Mouse (Mus musculus) intestine, postnatal 0 days (tissue): ENCODE results near the gene Sirpb1b. TPM values are rescaled to one million over a fixed set of nuclear protein-coding genes. Genes with fewer than 3 reads are reported as not detected.
"Not testable (repeated sequence)": the region's sequence is repeated elsewhere in the genome, so short reads cannot be mapped to it uniquely, and the experiment has no call there.

ENCODE experiments used
- ATAC-seq: fragments of 200-750 bp; cut with Nextera tagmentation; 2 replicates; pipeline ENCODE4 v1.8.0; 2017; ENCODE audit warnings: mild to moderate bottlenecking, moderate TSS enrichment, moderate library complexity
- H3K27ac ChIP-seq: fragments of 300-500 bp; sonication (generic); 2 replicates; pipeline ENCODE4 v1.5.1; 2014; ENCODE audit warnings: mild to moderate bottlenecking, low read depth, low read length, moderate library complexity
- H3K27me3 ChIP-seq: fragments of 300-500 bp; sonication (generic); replicated peaks from 2 replicates; pipeline ENCODE4 v1.6.1; 2014; ENCODE audit warnings: low read length, mixed read lengths; ENCODE audit not compliant: control insufficient read depth, insufficient read depth
- H3K36me3 ChIP-seq: fragments of 300-500 bp; sonication (generic); 2 replicates; pipeline ENCODE4 v1.6.1; 2014; ENCODE audit warnings: mild to moderate bottlenecking, moderate library complexity; ENCODE audit not compliant: control insufficient read depth, insufficient read depth
- H3K4me1 ChIP-seq: fragments of 300-500 bp; sonication (generic); replicated peaks from 2 replicates; pipeline ENCODE4 v1.6.1; 2014; ENCODE audit warnings: antibody characterized with exemption, low read length, mixed read lengths; ENCODE audit not compliant: control insufficient read depth, insufficient read depth
- H3K4me2 ChIP-seq: fragments of 300-500 bp; sonication (generic); replicated peaks from 2 replicates; pipeline ENCODE4 v1.6.1; 2014; ENCODE audit warnings: low read depth, mild to moderate bottlenecking, moderate library complexity
- H3K4me3 ChIP-seq: fragments of 300-500 bp; sonication (generic); 2 replicates; pipeline ENCODE4 v1.5.1; 2014; ENCODE audit warnings: low read depth, low read length
- H3K9ac ChIP-seq: fragments of 300-500 bp; sonication (generic); 2 replicates; pipeline ENCODE4 v1.6.1; 2014; ENCODE audit warnings: mild to moderate bottlenecking, low read depth, low read length
- H3K9me3 ChIP-seq: fragments of 300-500 bp; sonication (generic); 2 replicates; pipeline ENCODE4 v1.6.1; 2016; ENCODE audit warnings: mixed run types; ENCODE audit not compliant: control insufficient read depth
- CTCF ChIP-seq: sonication (generic); IDR thresholded peaks from 2 replicates; pipeline ENCODE4 v1.5.1; 2016; ENCODE audit warnings: low read depth, mild to moderate bottlenecking, control low read depth, antibody characterized with exemption, moderate library complexity
- WGBS: fragments of 180-500 bp; shearing (Covaris S2); extraction: QIAGEN DNeasy Blood & Tissue Kit; methylation state at CpG from one replicate; pipeline ENCODE4 v1.1.7; 2014; 5-methylcytosine and 5-hydroxymethylcytosine counted together
- polyA plus RNA-seq: library from polyadenylated mRNA; unstranded; fragments of >200 nt; fragmentation: Nextera tagmentation; extraction: Ambion mirVana; gene quantifications from 2 replicates; pipeline ENCODE4 v1.2.1, GENCODE M21; 2015

Gene Sirpb1b
- not detected in 2 replicates for polyA plus RNA-seq

GRCm38 (mm10) chr3:15574887-15575286 lies at the start of gene Sirpb1b:
Gene Sirpb1b, minus strand, starts transcription at chr3:15575065.
- not testable (repeated sequence) for H3K36me3 ChIP-seq, ATAC-seq, H3K4me2 ChIP-seq, H3K4me1 ChIP-seq, H3K9me3 ChIP-seq, H3K27me3 ChIP-seq, H3K4me3 ChIP-seq, H3K9ac ChIP-seq, H3K27ac ChIP-seq
- no CpG with 5 or more reads among the region's 1 CpGs for WGBS

DNA sequence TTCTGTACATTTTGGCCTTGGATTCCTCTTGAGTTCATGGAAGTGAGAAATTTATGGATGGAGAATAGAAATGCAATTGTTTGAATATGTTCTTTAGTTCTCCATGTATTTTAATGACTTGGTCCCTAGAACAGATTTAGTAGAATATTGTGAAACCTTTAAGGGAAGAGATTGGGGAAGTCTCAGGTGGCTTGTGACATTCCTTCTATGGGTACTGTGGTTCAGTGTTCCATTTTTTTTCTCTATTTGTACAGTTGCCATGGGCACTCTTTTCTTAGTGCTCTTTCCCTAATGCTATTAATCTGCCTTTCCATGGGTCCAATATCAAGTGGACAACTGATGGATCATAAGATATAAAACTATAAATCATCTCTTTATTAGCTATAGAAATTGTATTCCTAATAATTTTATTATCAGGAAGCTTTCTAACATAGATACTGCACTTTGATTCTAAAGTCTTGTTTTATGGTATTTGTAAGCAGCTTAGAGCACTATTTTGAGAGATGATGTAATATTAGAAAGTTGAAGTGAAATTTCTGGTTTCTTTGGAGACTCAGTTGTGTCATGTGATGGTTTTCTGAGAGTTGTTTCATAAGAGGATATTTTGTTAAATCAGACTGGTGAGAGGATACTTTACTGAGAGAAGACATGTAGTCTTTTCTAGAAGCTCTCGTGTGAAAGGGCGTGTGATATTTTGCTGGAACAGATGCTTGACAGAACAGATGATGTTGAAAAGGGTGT lies 15.7 kb upstream of the Sirpb1b start:
- not testable (repeated sequence) for H3K27me3 ChIP-seq, ATAC-seq, H3K9me3 ChIP-seq, H3K4me2 ChIP-seq, H3K4me1 ChIP-seq, H3K4me3 ChIP-seq, H3K36me3 ChIP-seq, H3K9ac ChIP-seq, H3K27ac ChIP-seq
- WGBS, result 90% methylated on average over 2 of the region's 2 CpGs

DNA sequence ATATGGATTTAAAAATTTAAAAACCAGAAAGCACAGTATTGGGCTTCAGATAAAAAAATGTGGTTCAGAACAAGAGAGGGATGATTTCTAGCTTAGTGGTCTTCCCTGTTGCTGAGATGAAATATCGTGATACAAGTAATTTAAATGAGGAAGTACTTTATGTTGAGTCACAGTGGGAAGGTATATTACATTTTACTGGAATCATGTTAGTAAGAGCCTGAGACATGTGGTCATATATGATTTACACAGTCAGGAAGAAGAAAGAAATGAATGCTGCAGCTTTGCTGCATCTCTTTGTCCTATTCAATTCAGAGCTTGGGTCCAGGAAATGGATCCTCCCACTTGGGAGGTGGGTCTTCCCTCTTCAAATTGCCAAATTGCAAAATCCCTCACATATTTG lies 11.8 kb upstream of the Sirpb1b start:
- H3K36me3 ChIP-seq, H3K4me1 ChIP-seq, H3K9ac ChIP-seq, H3K4me2 ChIP-seq, H3K9me3 ChIP-seq, ATAC-seq, H3K4me3 ChIP-seq, H3K27ac ChIP-seq, H3K27me3 ChIP-seq: not testable (repeated sequence)
- WGBS, result 92% methylated on average over 1 of the region's 1 CpGs

DNA sequence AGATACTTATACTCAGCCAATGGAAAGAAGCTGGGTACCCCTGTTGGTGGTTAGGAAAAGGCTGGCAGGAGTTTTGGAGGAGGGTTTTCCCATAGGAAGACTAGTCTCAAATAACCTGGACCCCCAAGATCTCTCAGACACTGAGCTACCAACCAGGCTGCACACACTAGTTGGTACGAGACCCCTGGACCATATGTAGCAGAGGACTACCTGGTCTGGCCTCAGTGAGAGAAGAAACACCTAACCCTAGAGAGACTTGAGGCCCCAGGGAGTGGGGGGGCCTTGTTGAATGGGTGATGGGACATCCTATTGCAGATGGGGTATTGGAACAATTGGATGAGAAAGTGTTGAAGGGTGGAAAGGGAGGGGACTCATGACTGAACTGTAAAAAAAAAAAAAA lies 8.6 kb upstream of the Sirpb1b start:
- no peaks in the 10 kb centered on the region for H3K9me3 ChIP-seq
- WGBS, result 92% methylated on average over 1 of the region's 1 CpGs

GRCm38 (mm10) chr3:15582948-15583347 lies 8.1 kb upstream of the Sirpb1b start:
- not testable (repeated sequence) for H3K9me3 ChIP-seq, H3K27me3 ChIP-seq, H3K4me1 ChIP-seq, ATAC-seq, H3K4me2 ChIP-seq, H3K9ac ChIP-seq, H3K4me3 ChIP-seq, H3K27ac ChIP-seq, H3K36me3 ChIP-seq
- 81% methylated on average over 3 of the region's 3 CpGs for WGBS

More for the DNA sequence above, 8.6 kb upstream of the Sirpb1b start:
- TF ChIP-seq CTCF, result no peak
- Histone ChIP-seq H3K4me2 (no peak overlapping the region), H3K4me1 (no peaks in the 10 kb centered on the region), H3K27me3 (no peaks in the 10 kb centered on the region), H3K27ac (no peak overlapping the region), H3K9ac (no peak overlapping the region), H3K4me3 (no peak overlapping the region), H3K36me3 (no peaks in the 10 kb centered on the region)
- ATAC-seq, result no peak

DNA sequence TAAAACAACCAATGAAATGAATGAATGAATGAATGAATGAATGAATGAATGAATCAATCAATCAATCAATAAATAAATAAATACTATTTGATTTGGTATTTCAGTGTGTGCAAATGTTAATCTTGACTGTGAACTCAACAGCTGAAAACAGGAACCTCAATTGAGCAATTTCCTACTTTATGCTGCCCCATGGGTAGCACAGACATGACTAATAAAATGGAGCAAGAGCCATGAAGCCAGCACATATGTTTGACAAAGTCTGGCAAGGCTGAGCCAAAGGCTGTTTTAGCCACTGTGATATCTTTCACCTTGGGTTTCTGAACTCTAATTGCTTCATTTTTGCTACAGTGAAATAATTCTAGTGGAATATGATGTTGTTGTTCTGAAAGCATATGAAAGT lies 1.6 kb upstream of the Sirpb1b start:
- not testable (repeated sequence) for H3K27me3 ChIP-seq, H3K4me2 ChIP-seq, H3K4me3 ChIP-seq, H3K27ac ChIP-seq, H3K9me3 ChIP-seq, ATAC-seq, H3K9ac ChIP-seq, H3K4me1 ChIP-seq, H3K36me3 ChIP-seq

GRCm38 (mm10) chr3:15528589-15528988 lies 46.3 kb downstream of the Sirpb1b start:
- ATAC-seq, result no peak
- TF ChIP-seq CTCF, result no peak
- no peaks in the 10 kb centered on the region for H3K36me3 ChIP-seq
- no peak overlapping the region for H3K4me2 ChIP-seq
- H3K9ac ChIP-seq, result no peak overlapping the region
- H3K27me3 ChIP-seq, result no peaks in the 10 kb centered on the region
- no peak overlapping the region for H3K27ac ChIP-seq
- H3K9me3 ChIP-seq, result peaks cover 4% of the 10 kb centered on the region; the same call in 1 of the 2 replicates
- no peaks in the 10 kb centered on the region for H3K4me1 ChIP-seq
- H3K4me3 ChIP-seq, result no peak overlapping the region

GRCm38 (mm10) chr3:15513608-15514007 lies 61.3 kb downstream of the Sirpb1b start:
- H3K36me3 ChIP-seq, ATAC-seq, H3K9ac ChIP-seq, H3K27ac ChIP-seq, H3K4me3 ChIP-seq, H3K4me1 ChIP-seq, H3K4me2 ChIP-seq, H3K9me3 ChIP-seq, H3K27me3 ChIP-seq: not testable (repeated sequence)
- WGBS, result 88% methylated on average over 9 of the region's 11 CpGs

DNA sequence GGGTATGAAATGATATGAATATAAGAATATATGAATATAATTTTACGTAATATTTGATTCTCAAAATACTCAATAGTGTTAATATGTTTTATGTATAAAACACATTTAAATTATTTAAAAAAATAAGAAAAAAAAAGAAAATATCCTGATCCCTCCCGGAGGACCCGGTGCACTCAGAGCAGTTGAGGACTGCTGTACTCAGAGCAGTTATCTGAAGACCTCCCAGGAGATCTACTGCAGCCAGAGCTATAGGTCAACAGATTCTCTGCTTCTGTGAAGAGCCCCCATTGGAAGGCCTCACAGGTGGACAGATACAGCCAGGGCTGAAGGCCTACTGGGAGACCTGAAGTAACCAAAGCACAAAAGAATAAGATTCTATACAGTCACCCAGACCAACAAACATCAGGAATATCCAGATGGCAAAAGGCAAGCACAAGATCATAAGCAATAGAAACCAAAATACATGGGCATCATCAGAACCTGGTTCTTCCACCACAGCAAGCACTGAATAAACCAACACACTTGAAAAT lies 67.0 kb downstream of the Sirpb1b start:
- ATAC-seq, H3K9me3 ChIP-seq: not testable (repeated sequence)
- WGBS, result 79% methylated on average over 3 of the region's 3 CpGs

More for the DNA sequence above, 67.0 kb downstream of the Sirpb1b start:
- not testable (repeated sequence) for H3K4me1 ChIP-seq, H3K27me3 ChIP-seq, H3K4me2 ChIP-seq, H3K9ac ChIP-seq, H3K36me3 ChIP-seq, H3K27ac ChIP-seq, H3K4me3 ChIP-seq
